Mouse (Mus musculus): ENCODE measurements at regions not wholly inside any gene's neighbourhood (a gene's known extent, or its start where the extent isn't known, plus 50 kb on each side); places are given as distances from the start of the nearest gene placed in this dataset.
"Not testable (repeated sequence)": the region's sequence is repeated elsewhere in the genome, so short reads cannot be mapped to it uniquely, and the experiment has no call there.

DNA sequence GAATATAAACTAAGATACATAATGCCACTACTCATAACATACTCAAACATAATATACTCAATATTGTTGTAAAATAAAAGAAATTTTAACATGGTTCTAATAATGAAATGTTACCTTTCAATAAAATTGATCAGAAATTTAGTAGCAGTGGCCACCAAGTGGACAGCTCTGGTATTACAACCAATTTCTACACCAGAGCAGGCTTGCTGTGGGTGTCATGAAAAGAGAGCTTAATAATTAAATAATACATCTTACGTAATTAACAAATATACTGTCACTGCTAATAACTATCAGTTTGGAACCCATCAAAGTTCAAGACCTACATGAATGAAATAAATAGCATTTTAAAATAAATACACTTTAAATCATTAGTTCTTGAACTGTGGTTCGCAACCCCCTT is 163.1 kb upstream of the Zfp960 start:
- peak; percentile 18 to 47 for DNase-seq
- intact Hi-C loops (cut with DNase I) = loop anchor here (2.0 to 5.0 kb wide), 2 partner anchors 1098 to 1114 kb away; no protein-coding TSS in a partner anchor

DNA sequence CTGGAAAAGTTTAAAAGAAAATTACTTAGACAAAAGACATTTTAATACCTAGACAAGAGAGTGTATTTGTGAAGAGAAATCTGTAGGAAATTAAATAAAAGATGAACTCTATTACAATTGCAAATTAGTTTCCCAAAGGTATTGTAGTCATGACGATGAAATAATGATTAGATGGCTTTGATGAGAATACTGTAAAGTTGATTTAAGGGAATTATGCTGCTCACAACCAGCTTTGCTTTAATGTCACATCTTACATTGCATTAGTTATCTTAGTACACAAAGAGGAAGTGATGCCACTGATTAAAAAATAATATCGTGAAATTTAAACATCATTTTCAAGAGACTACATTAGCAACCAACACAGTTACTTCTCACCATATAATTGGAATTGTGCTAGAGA is 145.7 kb upstream of the Zfp960 start:
- intact Hi-C loops (cut with DNase I) = no loop called here

GRCm38 (mm10) chr17:16926200-16926599 is 137.7 kb upstream of the Zfp960 start:
- intact Hi-C loops (cut with DNase I) = no loop called here
- DNase-seq = no peak

More for the DNA sequence above, 145.7 kb upstream of the Zfp960 start:
- DNase-seq = no peak

- intact Hi-C loops (cut with DNase I) = loop anchor here (5.0 kb wide), 2 partner anchors 421 to 436 kb away; partner anchors contain the start of gene Riok2
- DNase-seq = peak; percentile 96
Observed at GRCm38 (mm10) chr17:16951092-16952016, 112.6 kb upstream of the Zfp960 start.

- DNase-seq = not testable (repeated sequence)
- intact Hi-C loops (cut with DNase I) = loop anchor here (5.0 kb wide), 2 partner anchors 420 to 435 kb away; partner anchors contain the start of gene Riok2
Observed at GRCm38 (mm10) chr17:16952146-16952545, 111.8 kb upstream of the Zfp960 start.

GRCm38 (mm10) chr17:16997241-16997640 is 66.7 kb upstream of the Zfp960 start:
- DNase-seq; intact Hi-C loops (cut with DNase I): not testable (repeated sequence)

GRCm38 (mm10) chr17:17004632-17005265 is 59.2 kb upstream of the Zfp960 start:
- DNase-seq = peak; percentile 93 to 94
- intact Hi-C loops (cut with DNase I) = loop anchor here (10.0 kb wide), 1 partner anchor 370 kb away; the partner anchor contains the start of gene Riok2

- intact Hi-C loops (cut with DNase I) = loop anchor here (10.0 kb wide), 1 partner anchor 370 kb away; the partner anchor contains the start of gene Riok2
Observed at GRCm38 (mm10) chr17:17005267-17005666, 58.6 kb upstream of the Zfp960 start.

More at GRCm38 (mm10) chr17:17005267-17005666, 58.6 kb upstream of the Zfp960 start:
- not testable (repeated sequence) for DNase-seq
